Mouse (Mus musculus) cerebellum, adult 2 months (tissue): ENCODE results near the gene Ciapin1. TPM values are rescaled to one million over a fixed set of nuclear protein-coding genes. Genes with fewer than 3 reads are reported as not detected.
"Not testable (repeated sequence)": the region's sequence is repeated elsewhere in the genome, so short reads cannot be mapped to it uniquely, and the experiment has no call there.

Source experiments
- DNase-seq, 2 experiments: peaks; one replicate each; pipeline ENCODE4 v3.0.0; 2021
- H3K27ac ChIP-seq: fragments of 200-500 bp; 2 replicates; pipeline ENCODE4 v1.5.1; 2012; ENCODE audit warnings: low read length, control low read depth, inconsistent platforms; ENCODE audit not compliant: insufficient read depth
- H3K27me3 ChIP-seq: fragments of 200-500 bp; 2 replicates; pipeline ENCODE4 v1.6.1; 2012; ENCODE audit warnings: inconsistent platforms, mild to moderate bottlenecking, low read length, moderate library complexity; ENCODE audit not compliant: control insufficient read depth, insufficient read depth
- H3K4me1 ChIP-seq: fragments of 200-500 bp; 2 replicates; pipeline ENCODE4 v1.6.1; 2011; ENCODE audit warnings: low read length; ENCODE audit not compliant: control insufficient read depth, insufficient read depth
- H3K4me3 ChIP-seq: fragments of 200-500 bp; replicated peaks from 2 replicates; pipeline ENCODE3; 2011; ENCODE audit warnings: mild to moderate bottlenecking, low read depth, low read length, control low read depth; ENCODE audit not compliant: insufficient read depth
- CTCF ChIP-seq: fragments of 200-500 bp; IDR thresholded peaks from 2 replicates; pipeline ENCODE4 v1.5.1; 2011; ENCODE audit warnings: low read depth, mild to moderate bottlenecking, control low read depth, low read length, moderate library complexity, borderline replicate concordance; ENCODE audit not compliant: insufficient read depth
- POLR2A ChIP-seq: fragments of 200-500 bp; IDR thresholded peaks from 2 replicates; pipeline ENCODE4 v1.6.1; 2011; ENCODE audit warnings: low read length, control low read depth, borderline replicate concordance; ENCODE audit not compliant: insufficient read depth
- WGBS: fragments of 180-500 bp; shearing (Covaris S2); methylation state at CpG from one replicate; pipeline ENCODE4 v1.1.7; 2018; 5-methylcytosine and 5-hydroxymethylcytosine counted together
- polyA plus RNA-seq: library from polyadenylated mRNA; depleted of rRNA; stranded (reverse); fragments of >200 nt; gene quantifications from 2 replicates; pipeline ENCODE4 v1.2.3, GENCODE M21; 2012

The Ciapin1 gene
- polyA plus RNA-seq, 1 experiment: 58.4 TPM

DNA sequence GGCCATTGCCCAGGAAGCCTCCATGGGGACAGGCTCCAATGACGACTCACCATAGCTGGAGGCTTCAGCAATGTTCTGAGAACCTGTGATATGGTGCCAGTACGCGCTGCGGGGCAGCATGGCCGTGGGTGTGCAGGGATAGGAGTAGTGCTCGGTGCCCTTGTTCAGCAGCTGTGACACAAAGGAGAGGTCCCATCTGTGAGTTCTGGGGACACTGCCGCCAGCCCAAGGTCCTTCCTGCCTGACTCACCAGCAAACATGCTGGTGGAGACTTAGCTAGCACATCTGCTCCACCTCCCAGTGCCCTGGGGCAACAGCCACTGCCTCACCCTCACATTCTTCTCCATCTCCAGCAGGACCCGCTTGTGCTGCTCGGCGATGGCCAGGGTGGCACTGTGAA, 27.1 kb upstream of the Ciapin1 start:
- Histone ChIP-seq H3K27me3 (no peaks in the 10 kb centered on the region), H3K4me3 (no peak overlapping the region), H3K27ac (no peak overlapping the region), H3K4me1 (peaks cover 13% of the 10 kb centered on the region)
- WGBS: 73% methylated on average over 10 of the region's 10 CpGs
- DNase-seq: no peak
- TF ChIP-seq POLR2A: no peak
- TF ChIP-seq CTCF: no peak

DNA sequence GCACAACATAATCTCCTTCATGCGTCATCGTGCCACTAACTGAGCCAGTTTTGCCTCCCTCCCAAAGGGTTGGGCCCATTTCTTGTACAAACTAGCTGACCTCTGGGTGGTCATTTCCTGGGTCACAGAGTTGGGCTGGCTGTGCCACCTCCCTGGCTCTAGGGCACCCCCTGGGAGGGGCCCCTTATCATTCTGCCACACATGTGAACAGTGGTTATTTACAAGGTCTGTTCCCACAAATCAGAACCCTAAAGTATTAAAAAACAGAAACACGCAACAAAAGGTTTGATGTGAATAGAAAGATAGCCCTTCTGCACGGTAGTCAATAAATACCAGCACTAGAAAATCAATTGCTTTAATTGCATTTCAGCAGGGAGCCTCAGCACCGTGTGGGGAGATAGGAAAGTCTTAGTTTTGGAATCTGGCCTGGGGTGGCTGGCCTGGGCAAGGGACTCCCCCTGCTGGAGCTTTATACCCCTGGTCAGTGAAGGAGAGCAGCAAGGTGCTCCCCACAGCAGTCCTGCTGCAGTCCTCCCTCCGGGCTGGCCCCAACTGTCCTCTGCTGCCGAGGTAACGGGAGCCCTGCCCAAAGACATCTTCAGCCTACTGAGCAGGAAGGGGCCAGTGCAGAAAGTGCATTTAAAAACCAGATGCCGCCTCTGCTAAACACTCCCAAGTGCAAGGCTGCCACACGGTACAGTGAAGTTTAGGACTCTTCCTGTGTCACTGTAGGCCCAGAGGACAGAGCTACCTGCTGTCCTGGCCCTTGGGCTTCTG, 25.9 kb upstream of the Ciapin1 start:
- H3K4me1 ChIP-seq: peaks cover 4% of the 10 kb centered on the region
- no peak overlapping the region for H3K4me3 ChIP-seq
- no peak overlapping the region for H3K27ac ChIP-seq
- H3K27me3 ChIP-seq: no peaks in the 10 kb centered on the region
- DNase-seq: no peak
- 52% methylated on average over 10 of the region's 10 CpGs for WGBS
- no peak for TF ChIP-seq POLR2A
- TF ChIP-seq CTCF: no peak

DNA sequence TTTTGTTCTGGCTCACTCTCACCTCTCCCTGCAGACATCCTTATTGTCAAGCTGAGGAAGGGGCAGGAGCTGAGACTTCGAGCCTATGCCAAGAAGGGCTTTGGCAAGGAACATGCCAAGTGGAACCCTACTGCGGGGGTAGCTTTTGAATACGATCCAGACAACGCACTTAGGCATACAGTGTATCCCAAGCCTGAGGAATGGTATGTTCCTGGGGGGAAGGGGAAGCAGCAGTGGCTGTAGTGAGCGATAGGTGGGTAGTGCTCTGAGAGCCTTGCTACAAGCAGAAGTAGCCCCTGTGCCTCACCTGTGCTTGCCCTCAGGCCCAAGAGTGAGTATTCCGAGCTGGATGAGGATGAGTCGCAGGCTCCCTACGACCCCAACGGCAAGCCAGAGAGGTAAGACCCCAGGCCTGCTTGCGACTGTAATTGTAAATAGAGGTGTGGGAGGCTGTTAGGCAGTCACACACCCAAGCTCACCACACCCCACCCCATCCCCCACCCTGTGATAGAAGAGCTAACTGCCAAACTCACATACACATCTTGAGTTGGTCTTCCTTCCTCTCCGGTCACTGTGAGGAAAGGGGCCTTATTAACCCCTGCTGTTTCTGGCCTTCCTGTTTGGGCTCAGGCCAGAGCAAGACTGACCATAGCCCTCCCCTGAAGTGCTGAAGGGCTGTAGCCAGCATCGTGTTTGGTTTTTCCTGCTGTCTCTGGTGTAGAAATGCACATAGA, 24.5 kb upstream of the Ciapin1 start:
- no peak for TF ChIP-seq CTCF
- TF ChIP-seq POLR2A: no peak
- 71% methylated on average over 12 of the region's 12 CpGs for WGBS
- Histone ChIP-seq H3K4me3 (no peak overlapping the region), H3K4me1 (0 out of 2 replicates have a peak, but pooled peaks cover 3% of the 10 kb centered on the region), H3K27me3 (no peaks in the 10 kb centered on the region), H3K27ac (no peak overlapping the region)
- no peak for DNase-seq

GRCm38 (mm10) chr8:94861352-94861910, 23.3 kb upstream of the Ciapin1 start:
- H3K27me3 ChIP-seq: no peaks in the 10 kb centered on the region
- no peak overlapping the region for H3K4me3 ChIP-seq
- TF ChIP-seq POLR2A (no peak), CTCF (peak; percentile 55; the same call in 1 of the 2 replicates)
- WGBS: 73% methylated on average over 8 of the region's 8 CpGs
- H3K4me1 ChIP-seq: 0 out of 2 replicates have a peak, but pooled peaks cover 3% of the 10 kb centered on the region
- H3K27ac ChIP-seq: no peak overlapping the region
- peak; percentile 38 to 53 for DNase-seq

DNA sequence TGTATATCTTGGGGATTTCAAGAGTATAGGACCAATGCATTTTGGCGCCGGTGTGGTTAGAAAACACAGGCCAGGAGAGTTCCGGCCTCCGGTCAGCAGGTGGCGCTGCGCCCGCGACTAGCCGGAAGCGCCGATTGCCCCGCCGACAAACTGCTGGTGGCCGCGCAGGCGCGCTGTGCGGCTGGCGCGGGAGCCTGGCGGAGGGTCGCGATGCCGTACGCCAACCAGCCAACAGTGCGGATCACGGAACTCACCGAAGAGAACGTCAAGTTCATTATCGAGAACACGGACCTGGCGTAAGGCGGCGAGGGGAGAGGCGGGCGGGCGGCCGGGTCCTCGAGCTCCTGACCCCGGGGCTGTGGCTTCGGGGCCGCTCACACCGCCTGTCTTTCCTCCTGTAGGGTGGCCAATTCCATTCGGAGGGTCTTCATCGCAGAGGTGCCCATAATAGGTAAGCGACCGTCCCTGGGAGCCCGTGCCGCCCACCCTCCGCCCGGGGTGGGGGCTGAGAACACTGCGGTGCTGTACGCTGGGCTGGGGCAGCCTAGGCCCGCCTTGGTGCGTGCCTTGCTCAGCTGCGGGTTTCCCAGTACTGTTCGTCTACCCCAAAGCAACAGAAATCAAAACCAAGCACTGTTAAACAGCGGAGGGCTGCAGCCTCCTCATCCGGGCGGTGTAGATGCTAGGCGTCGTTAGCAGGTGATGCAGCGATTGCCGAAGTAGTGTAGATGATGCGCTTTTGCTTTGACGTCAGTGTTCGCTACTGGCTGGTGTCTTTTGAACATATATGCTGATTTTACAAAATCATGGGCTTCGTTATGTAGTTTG, 19.4 kb upstream of the Ciapin1 start, which contains the start of gene Polr2c:
Gene Polr2c, plus strand, starts transcription at position 105 of the 828 bp plus-strand sequence.
- peak; percentile 72 for TF ChIP-seq CTCF
- TF ChIP-seq POLR2A: peak; percentile 82; the same call in 1 of the 2 replicates
- peak; percentile 91 to 95 for DNase-seq
- WGBS: under 1% methylated on average over 68 of the region's 68 CpGs
- H3K4me1 ChIP-seq: 0 out of 2 replicates have a peak, but pooled peaks cover 3% of the 10 kb centered on the region
- H3K27ac ChIP-seq: peak within 1 kb of the TSS; percentile 73
- no peaks in the 10 kb centered on the region for H3K27me3 ChIP-seq
- H3K4me3 ChIP-seq: peak within 1 kb of the TSS; percentile 77

DNA sequence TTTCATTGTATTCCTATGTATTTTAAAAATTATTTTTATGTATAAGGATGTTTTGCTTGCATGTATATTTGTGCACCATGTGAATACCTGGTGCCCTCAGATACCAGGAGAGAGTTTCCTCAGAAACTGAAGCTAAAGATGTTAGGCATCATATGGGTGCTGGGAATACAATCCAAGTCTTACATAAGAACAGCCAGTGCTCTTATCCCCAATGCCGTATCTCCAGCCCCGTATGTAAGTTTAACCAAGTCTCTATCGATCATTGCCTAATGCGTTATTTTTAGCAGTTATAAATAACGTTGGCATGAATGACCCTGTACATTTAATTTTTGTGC, 18.8 kb upstream of the Ciapin1 start:
- peak overlapping the region; percentile 2; the same call in 1 of the 2 replicates for H3K27ac ChIP-seq
- no peak overlapping the region for H3K4me3 ChIP-seq
- no peaks in the 10 kb centered on the region for H3K27me3 ChIP-seq
- 8% methylated on average over 5 of the region's 5 CpGs for WGBS
- TF ChIP-seq POLR2A (no peak), CTCF (no peak)
- DNase-seq: no peak
- H3K4me1 ChIP-seq: 0 out of 2 replicates have a peak, but pooled peaks cover 3% of the 10 kb centered on the region

DNA sequence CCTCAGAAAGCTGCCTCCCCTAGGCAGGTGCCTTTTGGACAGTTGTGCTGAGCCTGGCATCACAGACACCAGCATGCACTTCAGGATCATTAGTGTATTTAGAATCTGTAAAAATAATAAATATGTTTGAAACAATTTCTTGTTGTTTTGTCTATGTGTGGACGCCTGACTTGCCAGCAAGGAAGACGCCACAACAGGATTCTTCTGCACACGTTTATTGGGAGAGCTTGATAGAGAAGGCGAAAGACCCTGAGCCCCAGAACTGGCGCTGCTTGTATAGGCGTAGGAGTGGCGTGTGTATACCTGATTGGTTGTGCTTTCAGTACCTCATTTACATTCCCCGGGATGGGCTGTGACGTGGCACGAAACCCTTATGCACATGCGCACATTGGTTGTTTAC, 16.6 kb upstream of the Ciapin1 start:
- not testable (repeated sequence) for DNase-seq, H3K27me3 ChIP-seq, H3K4me3 ChIP-seq, H3K27ac ChIP-seq, H3K4me1 ChIP-seq
- 90% methylated on average over 11 of the region's 11 CpGs for WGBS
